ENCODE assay signal across 30 mouse cellular contexts in genomic region chr8:86922141-86922540, GRCm38 (mm10).
"Had no signal": no experiment of that assay in that cellular context is flagged by ENCODE, and none has a peak within 500 bp of the region (broad histone marks: within the 10 kb centered on the region; RNA-seq: fewer than 3 reads in every experiment).

No protein-coding gene starts in this region.

- ATAC-seq: hindbrain, embryonic 16.5 days; hindbrain, postnatal 0 days; inflammation-experienced regulatory T-cells, adult 6 months; intestine, embryonic 15.5 days; intestine, embryonic 16.5 days; intestine, postnatal 0 days had no signal

- H3K27me3 ChIP-seq: heart, embryonic 12.5 days; heart, embryonic 13.5 days; heart, embryonic 15.5 days; hindbrain, embryonic 12.5 days; hindbrain, embryonic 13.5 days; hindbrain, embryonic 15.5 days had no signal

- DNase-seq: heart, postnatal 10 days; heart, postnatal 14 days; heart, postnatal 36 days; heart, postnatal 4 days; kidney, adult 11 months; kidney, adult 18-20 months; kidney, adult 2 months; kidney, adult 8-10 months; kidney, adult 9 months; kidney, postnatal 10 days; kidney, postnatal 14 days; kidney, postnatal 4 days; layer of hippocampus, adult 9-11 months; layer of hippocampus, postnatal 36 days had no signal

- H3K4me3 ChIP-seq: heart, embryonic 10.5 days; heart, embryonic 12.5 days; heart, embryonic 13.5 days; heart, embryonic 15.5 days; hindbrain, embryonic 10.5 days; hindbrain, embryonic 12.5 days; hindbrain, embryonic 13.5 days; hindbrain, embryonic 15.5 days; intestine, embryonic 15.5 days; kidney, embryonic 15.5 days; layer of hippocampus, adult 2 months had no signal

- H3K36me3 ChIP-seq: heart, embryonic 10.5 days; heart, embryonic 12.5 days; heart, embryonic 13.5 days; heart, embryonic 15.5 days; hindbrain, embryonic 10.5 days; hindbrain, embryonic 12.5 days; hindbrain, embryonic 13.5 days; hindbrain, embryonic 15.5 days; intestine, embryonic 15.5 days; kidney, embryonic 15.5 days had no signal

- H3K4me1 ChIP-seq: hindbrain, embryonic 10.5 days; hindbrain, embryonic 12.5 days; kidney, embryonic 15.5 days had no signal

- H3K9me3 ChIP-seq: heart, embryonic 10.5 days; heart, embryonic 12.5 days; heart, embryonic 13.5 days; heart, embryonic 15.5 days; hindbrain, embryonic 10.5 days; hindbrain, embryonic 12.5 days; hindbrain, embryonic 13.5 days; hindbrain, embryonic 15.5 days; intestine, embryonic 15.5 days; kidney, embryonic 15.5 days had no signal
